Mouse (Mus musculus) cerebellum, adult 2 months (tissue): Measurements from ENCODE around the gene Wfs1.

ENCODE experiments used
- CTCF ChIP-seq: fragments of 200-500 bp; IDR thresholded peaks from 2 replicates; pipeline ENCODE4 v1.5.1; 2011; ENCODE audit warnings: low read depth, mild to moderate bottlenecking, control low read depth, low read length, moderate library complexity, borderline replicate concordance; ENCODE audit not compliant: insufficient read depth
- POLR2A ChIP-seq: fragments of 200-500 bp; IDR thresholded peaks from 2 replicates; pipeline ENCODE4 v1.6.1; 2011; ENCODE audit warnings: low read length, control low read depth, borderline replicate concordance; ENCODE audit not compliant: insufficient read depth

- TF ChIP-seq CTCF (no peak), POLR2A (no peak)
Observed at GRCm38 (mm10) chr5:36977809-36978208, 11.2 kb downstream of the Wfs1 start.
